Mouse (Mus musculus): ENCODE data around the gene Cplx2. TPM values are rescaled to one million over a fixed set of nuclear protein-coding genes. Genes with fewer than 3 reads are reported as not detected.

Cplx2 gene
- total RNA-seq, 2 experiments from 2014 or later = 968 to 982 TPM

DNA sequence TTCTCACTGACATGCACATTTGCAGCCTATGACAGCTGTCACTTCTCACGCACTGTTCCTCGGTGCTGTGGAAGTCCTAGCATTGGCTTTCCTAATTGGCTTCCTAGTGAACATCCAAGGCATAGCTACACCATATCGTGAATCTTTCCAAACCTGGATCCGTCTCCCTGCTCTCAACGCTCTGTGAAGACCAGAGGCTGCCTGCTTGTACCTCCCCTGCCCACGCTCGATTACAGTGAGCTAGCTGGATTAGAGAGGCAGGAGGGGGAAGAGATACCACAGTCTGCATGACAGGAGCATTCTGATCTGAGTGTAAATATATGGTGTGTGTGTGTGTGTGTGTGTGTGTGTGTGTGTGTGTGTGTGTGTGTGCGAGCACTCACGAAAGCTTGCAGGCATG is 3.0 kb upstream of the Cplx2 start:
- no peak for DNase-seq

- peak; percentile 73 to 77 for DNase-seq
These were observed 510 bp downstream of the Cplx2 start for GRCm38 (mm10) chr13:54371387-54372330.

DNA sequence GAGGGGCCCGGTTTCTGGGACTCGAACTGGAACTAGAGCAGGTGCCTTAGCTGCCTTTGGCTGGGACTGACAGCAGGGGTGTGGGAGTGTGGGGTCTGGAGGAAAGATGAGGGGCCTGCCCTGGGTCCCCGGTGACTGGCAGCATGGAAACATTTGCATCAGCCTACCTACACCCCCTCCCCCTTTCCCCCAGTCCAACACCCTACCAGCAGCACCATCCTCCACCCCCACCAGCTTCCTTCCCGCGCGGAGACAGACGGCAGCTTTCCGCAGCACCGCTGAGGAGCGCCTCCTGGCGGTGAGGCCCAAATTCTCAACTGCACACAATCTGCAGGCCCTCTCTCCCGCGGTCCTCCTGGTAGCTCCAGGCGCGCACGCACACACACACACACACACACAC is 1.5 kb downstream of the Cplx2 start:
- DNase-seq = peak; percentile 88 to 89

- no peak for DNase-seq
These were observed 3.1 kb downstream of the Cplx2 start for GRCm38 (mm10) chr13:54374106-54374706.

DNA sequence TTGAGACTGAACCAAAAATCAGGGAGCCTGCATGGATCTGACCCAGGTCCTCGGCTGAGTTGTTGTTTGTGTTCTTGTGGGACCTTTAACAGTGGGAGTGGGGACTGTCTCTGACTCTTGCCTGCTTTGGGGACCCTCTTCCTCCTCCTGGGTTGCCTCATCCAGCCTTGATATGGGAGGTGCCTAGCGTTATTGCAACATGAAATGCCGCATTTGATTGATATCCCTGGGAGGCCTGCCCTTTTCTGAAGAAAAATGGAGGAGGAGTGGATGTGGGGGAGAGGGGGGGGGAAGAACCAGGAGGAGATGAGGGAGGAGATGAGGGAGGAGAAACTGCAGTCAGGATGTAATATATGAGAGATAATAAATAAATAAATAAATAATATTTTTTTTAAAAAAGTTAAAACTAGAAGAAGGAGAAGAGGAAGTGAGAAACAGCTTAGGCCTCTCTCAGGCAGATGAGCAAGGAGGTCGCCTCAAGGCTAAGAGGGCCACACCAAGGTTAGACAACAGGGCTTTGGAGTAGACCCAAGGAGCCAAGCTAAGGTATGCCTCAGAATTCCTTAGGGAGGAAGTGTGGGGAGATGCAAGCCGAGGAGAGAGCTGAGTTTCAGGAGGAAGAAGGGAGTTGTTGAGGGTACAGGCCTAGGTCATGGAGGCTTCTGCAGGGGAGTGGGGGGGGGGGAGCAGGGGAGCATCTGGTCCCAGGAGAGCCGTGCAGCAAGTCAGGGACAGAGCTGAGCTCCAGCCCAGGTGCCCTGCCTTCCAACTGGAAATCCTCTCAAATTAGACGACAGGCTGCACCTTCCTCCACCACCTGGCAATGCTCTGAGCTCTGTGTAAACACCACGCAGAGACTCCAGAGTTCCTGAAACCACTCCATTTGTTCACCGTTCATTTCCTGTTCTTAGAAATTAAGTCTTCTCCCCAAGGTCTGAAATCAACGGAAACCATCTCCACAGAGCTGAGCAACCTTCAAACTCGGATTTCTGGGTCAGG is 4.6 kb downstream of the Cplx2 start:
- DNase-seq = no peak

GRCm38 (mm10) chr13:54376736-54377135 is 5.6 kb downstream of the Cplx2 start:
- no peak for DNase-seq

GRCm38 (mm10) chr13:54378051-54378450 is 6.9 kb downstream of the Cplx2 start:
- DNase-seq = no peak

DNA sequence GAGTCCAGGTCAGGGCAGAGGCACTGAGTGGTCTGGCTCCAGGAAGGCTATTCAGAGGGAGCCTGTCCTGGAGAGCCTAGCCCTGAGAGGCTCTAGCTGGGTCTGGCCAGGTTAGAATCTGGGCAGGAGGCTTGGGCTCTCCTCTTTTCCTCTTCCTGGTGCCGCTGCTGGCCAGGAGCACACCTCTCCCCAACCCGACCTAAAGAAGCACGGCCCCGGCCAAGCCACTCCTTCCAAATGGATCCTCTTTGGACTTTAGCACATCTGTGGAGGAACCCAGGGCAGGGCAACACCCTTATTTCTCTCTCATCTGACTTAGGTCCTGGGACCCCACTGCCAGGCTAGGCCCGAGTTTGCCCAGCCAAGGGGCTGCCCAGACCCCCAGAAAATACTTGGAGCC is 9.3 kb downstream of the Cplx2 start:
- no peak for DNase-seq

GRCm38 (mm10) chr13:54381396-54381795 is 10.2 kb downstream of the Cplx2 start:
- no peak for DNase-seq

GRCm38 (mm10) chr13:54383531-54383930 is 12.4 kb downstream of the Cplx2 start:
- DNase-seq = no peak

DNA sequence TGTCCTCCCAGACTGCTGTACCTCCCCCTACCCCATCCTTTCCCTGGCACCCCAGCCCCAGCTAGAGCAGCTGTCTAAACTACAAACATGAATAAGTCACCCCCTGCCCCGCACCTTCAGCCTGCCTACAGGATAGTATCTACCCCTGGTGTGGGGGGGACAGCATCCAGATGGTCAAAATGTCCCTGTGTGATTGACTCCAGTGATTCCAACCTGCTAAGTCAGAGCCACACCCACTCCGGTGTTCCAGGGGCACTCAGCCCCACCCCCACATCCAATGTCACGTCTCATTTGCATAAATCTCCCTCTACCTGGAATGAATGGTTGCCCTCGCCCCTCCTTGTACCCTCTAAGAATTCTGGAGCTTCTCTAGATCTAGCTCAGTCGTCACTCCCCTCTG is 13.4 kb downstream of the Cplx2 start:
- no peak for DNase-seq

DNA sequence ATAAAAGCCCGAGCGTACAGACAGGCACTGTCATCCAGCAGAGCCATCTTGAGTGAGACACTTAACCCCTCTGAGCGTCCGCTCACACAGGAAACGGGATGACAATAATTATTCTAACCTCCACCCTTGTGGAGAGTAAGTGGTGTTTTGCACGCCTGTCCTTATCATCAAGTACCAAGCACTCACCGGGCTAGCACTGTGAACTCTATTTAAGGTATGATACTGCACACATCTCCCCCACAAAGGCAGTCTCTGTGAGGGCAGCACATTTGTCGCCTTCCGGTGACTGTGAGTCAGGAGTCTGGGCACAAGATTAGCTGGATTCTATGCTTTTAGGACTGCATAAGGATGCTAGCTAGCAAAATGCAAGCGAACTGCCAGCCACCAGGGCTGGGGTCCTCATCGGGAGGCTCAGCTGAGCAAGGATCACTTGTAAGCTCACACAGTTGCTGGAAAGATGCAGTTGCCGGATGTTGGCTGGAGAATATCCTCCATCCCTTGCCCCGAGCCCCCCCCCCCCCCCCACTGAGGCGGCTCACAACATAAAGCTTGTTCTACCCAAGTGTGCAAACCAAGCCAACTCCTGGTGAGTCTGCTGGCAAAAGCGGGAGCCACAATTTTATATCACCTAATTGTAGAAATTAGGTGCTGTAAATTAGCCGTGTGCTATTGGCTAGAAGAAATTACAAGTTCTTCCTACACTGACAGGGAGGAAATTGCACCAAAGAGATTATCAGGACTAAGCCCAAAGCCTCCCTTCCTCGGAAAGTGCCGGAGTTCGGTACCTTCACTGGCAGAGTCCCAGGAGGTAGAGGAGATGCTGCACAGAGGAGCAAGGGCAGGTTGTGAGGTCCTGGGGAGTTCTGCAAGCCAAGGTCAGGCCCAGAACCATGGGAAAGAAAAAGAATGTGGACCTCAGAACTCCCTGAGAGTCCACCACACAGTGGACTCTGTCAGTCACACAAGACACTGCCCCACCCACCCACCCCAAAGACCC is 14.2 kb downstream of the Cplx2 start:
- DNase-seq = no peak

DNA sequence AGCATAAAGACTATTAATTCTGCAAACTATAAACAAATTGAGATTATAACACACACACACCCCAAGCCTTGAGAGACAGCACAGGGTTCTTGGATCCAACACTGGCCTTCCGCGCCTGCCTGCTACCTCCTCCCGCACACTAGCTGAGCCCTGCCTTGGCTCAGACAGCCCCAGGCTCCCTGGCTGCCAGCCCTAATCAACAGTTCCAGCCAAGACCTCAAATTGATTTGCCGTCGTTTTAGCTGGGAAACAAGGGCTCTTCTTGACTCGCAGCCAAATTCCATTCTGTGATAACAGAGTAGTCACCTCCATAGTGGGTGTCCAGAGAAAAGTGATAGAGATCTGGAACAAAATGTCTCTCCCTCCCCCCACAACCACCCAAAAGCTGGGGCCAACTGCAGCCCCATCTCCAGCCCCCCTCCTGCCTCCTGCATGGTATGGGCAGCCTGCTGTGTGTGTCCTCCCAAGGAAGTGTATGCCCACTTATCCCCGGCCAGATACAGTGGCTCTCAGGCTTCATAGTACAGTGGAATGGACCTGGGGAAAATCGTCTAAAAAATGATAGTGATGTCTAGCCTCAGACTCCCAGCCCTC is 18.9 kb downstream of the Cplx2 start:
- no peak for DNase-seq

- no peak for DNase-seq
These were observed 19.4 kb downstream of the Cplx2 start for GRCm38 (mm10) chr13:54390565-54391013.

GRCm38 (mm10) chr13:54391313-54391712 is 20.2 kb downstream of the Cplx2 start:
- DNase-seq = no peak

- DNase-seq = no peak
These were observed 25.9 kb downstream of the Cplx2 start for GRCm38 (mm10) chr13:54397069-54397468.

GRCm38 (mm10) chr13:54400565-54401179 is 29.5 kb downstream of the Cplx2 start:
- DNase-seq = no peak

GRCm38 (mm10) chr13:54401180-54401569 is 30.0 kb downstream of the Cplx2 start:
- no peak for DNase-seq

- DNase-seq = no peak
These were observed 31.2 kb downstream of the Cplx2 start for GRCm38 (mm10) chr13:54402346-54402745.
